Mouse (Mus musculus): ENCODE data around the gene Cd164.

- TF ChIP-seq TAL1 (IDR thresholded peaks at IDR 0.05; ENCODE audit: low read length) (no peak), GATA1 (IDR thresholded peaks at IDR 0.05; ENCODE audit: low read length) (no peak)
These were observed 4.9 kb upstream of the Cd164 start for GRCm38 (mm10) chr10:41514301-41514700.

All from erythroblast, embryonic 14.5 days (primary cell).